Mouse (Mus musculus) cerebellum, adult 2 months (tissue): Measurements from ENCODE around the gene 6430571L13Rik.
A peak's percentile ranks its signal among the peaks of the same experiment; 100 is the strongest.

Source experiments
- CTCF ChIP-seq: fragments of 200-500 bp; IDR thresholded peaks from 2 replicates; pipeline ENCODE4 v1.5.1; 2011; ENCODE audit warnings: low read depth, mild to moderate bottlenecking, control low read depth, low read length, moderate library complexity, borderline replicate concordance; ENCODE audit not compliant: insufficient read depth
- POLR2A ChIP-seq: fragments of 200-500 bp; IDR thresholded peaks from 2 replicates; pipeline ENCODE4 v1.6.1; 2011; ENCODE audit warnings: low read length, control low read depth, borderline replicate concordance; ENCODE audit not compliant: insufficient read depth

GRCm38 (mm10) chr9:107377961-107378512 lies 37.6 kb downstream of the 6430571L13Rik start:
- TF ChIP-seq CTCF (no peak), POLR2A (0 out of 2 replicates have a peak, but pooled peaks have one; percentile 32)
